Mouse (Mus musculus) spleen, adult 10 weeks (tissue): ENCODE measurements around the gene Eid1. TPM values are rescaled to one million over a fixed set of nuclear protein-coding genes. Genes with fewer than 3 reads are reported as not detected.

Source experiments
- polyA plus RNA-seq: library from polyadenylated mRNA; stranded (reverse); fragments of 350-450 nt; fragmentation: Illumina TruSeq; extraction: RNeasy Lipid Tissue Mini Kit (QIAGEN cat#74804); gene quantifications from one replicate; pipeline ENCODE4 v1.2.3, GENCODE M21; 2015; ENCODE audit warnings: low replicate concordance; ENCODE audit not compliant: insufficient read depth

Gene Eid1
- 104 TPM for polyA plus RNA-seq

DNA sequence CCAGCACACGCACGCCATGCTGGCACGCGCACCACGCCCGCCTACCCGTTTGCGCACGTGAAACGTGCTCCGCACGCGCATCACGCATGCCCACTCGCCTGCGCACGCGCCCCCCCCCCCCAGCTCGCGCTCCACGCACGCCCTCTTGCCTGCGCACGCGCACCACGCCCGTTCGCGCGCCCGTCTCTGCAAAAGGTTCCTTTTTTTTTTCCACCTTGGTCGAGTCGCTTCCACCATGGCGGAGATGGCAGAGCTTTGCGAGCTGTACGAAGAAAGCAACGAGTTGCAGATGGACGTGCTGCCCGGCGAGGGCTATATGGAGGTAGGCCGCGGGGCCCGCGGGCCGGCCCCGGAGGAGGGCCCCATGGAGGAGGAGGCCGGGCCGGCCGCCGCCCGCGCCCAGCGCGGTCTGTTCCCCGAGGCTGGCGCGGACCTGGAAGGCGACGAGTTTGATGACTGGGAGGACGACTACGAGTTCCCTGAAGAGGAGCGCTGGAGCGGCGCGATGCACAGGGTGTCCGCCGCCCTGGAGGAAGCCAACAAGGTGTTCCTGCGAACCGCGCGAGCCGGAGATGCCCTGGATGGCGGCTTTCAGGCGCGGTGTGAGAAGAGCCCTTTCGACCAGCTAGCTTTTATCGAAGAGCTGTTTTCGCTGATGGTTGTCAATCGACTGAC, at the start of gene Eid1:
Gene Eid1 (plus strand): TSS at position 139 of the 675 bp plus-strand sequence.

DNA sequence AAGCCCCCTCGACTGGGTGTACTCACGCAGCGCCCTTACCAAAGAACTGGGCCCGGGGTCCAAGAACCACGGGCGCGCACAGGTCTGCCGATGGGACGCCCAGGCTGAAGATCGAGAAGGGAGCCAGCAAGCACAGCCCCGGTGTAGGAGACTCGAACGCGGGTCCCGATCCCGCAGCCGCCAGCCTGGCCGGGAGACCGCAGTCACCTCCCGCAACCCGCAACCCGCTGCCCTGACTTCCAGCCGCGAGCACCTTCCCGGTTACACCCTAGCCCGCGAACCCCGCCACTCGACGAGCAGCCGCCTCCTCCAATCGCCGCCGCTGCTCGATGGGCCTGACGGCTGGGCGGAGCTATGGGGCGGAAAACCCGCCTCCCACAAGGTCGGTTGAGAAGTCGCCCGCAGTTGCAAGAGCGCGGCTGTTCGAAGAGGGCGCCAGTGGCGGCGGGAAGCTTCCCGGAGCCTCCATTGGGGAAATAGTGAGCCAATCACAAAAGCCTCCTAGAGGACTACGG, 48.0 kb upstream of the Eid1 start, which contains the start of gene Cep152:
Gene Cep152 (minus strand): TSS at position 277 of the 515 bp plus-strand sequence.

DNA sequence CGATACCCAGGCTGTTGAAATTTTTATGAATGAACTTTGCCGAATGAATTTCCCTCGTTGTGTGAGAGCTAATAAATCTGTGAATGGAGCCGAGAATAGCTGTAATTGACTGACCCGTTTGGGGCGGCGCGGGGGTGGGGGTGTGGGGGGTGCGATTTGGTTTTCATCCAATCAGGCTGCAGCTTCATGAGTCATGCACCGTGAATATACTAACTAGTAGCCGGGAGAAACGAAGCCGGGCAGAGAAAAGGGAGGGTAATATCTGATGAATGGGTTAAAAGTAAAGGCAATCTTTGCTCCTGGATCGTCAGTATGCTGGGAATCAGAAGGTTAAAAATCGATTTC, 51.2 kb downstream of the Eid1 start, which contains the start of gene Shc4:
Gene Shc4 (minus strand): TSS at position 63 of the 345 bp plus-strand sequence.

Other genes with a start within 250 kb of the Eid1 start
- gene Gm9913, start 168.0 kb upstream of the Eid1 start, polyA plus RNA-seq, result not detected
- gene Fbn1, start 165.1 kb upstream of the Eid1 start, polyA plus RNA-seq, result 7.7 TPM
- 8.2 TPM for gene Cep152, start 48.0 kb upstream of the Eid1 start, polyA plus RNA-seq
- gene Shc4, start 51.1 kb downstream of the Eid1 start, polyA plus RNA-seq, result 0.22 TPM
- gene Secisbp2l, start 109.8 kb downstream of the Eid1 start, polyA plus RNA-seq, result 50.6 TPM
- 28.9 TPM for gene Galk2, start 186.0 kb downstream of the Eid1 start, polyA plus RNA-seq
- 119 TPM for gene Cops2, start 186.0 kb downstream of the Eid1 start, polyA plus RNA-seq